Mouse (Mus musculus) retina, adult 2 months (tissue): ENCODE data around the gene Rapgef1.

Source experiments
- DNase-seq: peaks from one replicate; pipeline ENCODE4 v3.0.0-alpha.2; 2012; ENCODE audit warnings: low read depth, low spot score

The Rapgef1 gene

GRCm38 (mm10) chr2:29645071-29645628, 25.6 kb downstream of the Rapgef1 start:
- DNase-seq: no peak

GRCm38 (mm10) chr2:29646613-29647012, 27.1 kb downstream of the Rapgef1 start:
- no peak for DNase-seq

- no peak for DNase-seq
Measured at GRCm38 (mm10) chr2:29647162-29647561, 27.6 kb downstream of the Rapgef1 start.

- no peak for DNase-seq
Measured at GRCm38 (mm10) chr2:29647808-29648207, 28.3 kb downstream of the Rapgef1 start.

- DNase-seq: no peak
Measured at GRCm38 (mm10) chr2:29648956-29649794, 29.7 kb downstream of the Rapgef1 start.

GRCm38 (mm10) chr2:29649795-29650457, 30.4 kb downstream of the Rapgef1 start:
- DNase-seq: no peak

- DNase-seq: no peak
Measured at GRCm38 (mm10) chr2:29651876-29652275, 32.4 kb downstream of the Rapgef1 start.

- DNase-seq: no peak
Measured at GRCm38 (mm10) chr2:29655433-29655832, 35.9 kb downstream of the Rapgef1 start.

GRCm38 (mm10) chr2:29656095-29656494, 36.6 kb downstream of the Rapgef1 start:
- DNase-seq: no peak

- DNase-seq: no peak
Measured at GRCm38 (mm10) chr2:29657089-29657488, 37.6 kb downstream of the Rapgef1 start.

- DNase-seq: no peak
Measured at GRCm38 (mm10) chr2:29661751-29662191, 42.3 kb downstream of the Rapgef1 start.

GRCm38 (mm10) chr2:29663260-29663877, 43.8 kb downstream of the Rapgef1 start:
- no peak for DNase-seq

GRCm38 (mm10) chr2:29665421-29665820, 45.9 kb downstream of the Rapgef1 start:
- no peak for DNase-seq

- no peak for DNase-seq
Measured at GRCm38 (mm10) chr2:29666589-29666988, 47.1 kb downstream of the Rapgef1 start.

- no peak for DNase-seq
Measured at GRCm38 (mm10) chr2:29667109-29667508, 47.6 kb downstream of the Rapgef1 start.

GRCm38 (mm10) chr2:29668011-29668691, 48.6 kb downstream of the Rapgef1 start:
- DNase-seq: no peak

GRCm38 (mm10) chr2:29668963-29669362, 49.4 kb downstream of the Rapgef1 start:
- DNase-seq: no peak

- no peak for DNase-seq
Measured at GRCm38 (mm10) chr2:29669711-29670110, 50.2 kb downstream of the Rapgef1 start.

- DNase-seq: no peak
Measured at GRCm38 (mm10) chr2:29670231-29670991, 50.9 kb downstream of the Rapgef1 start.

- no peak for DNase-seq
Measured at GRCm38 (mm10) chr2:29671374-29671773, 51.9 kb downstream of the Rapgef1 start.

GRCm38 (mm10) chr2:29671856-29672255, 52.3 kb downstream of the Rapgef1 start:
- DNase-seq: no peak
